Mouse (Mus musculus) intestine, embryonic 15.5 days (tissue): ENCODE results near the gene Larp1b. TPM values are rescaled to one million over a fixed set of nuclear protein-coding genes. Genes with fewer than 3 reads are reported as not detected.
A peak's percentile ranks its signal among the peaks of the same experiment; 100 is the strongest.
"Not testable (repeated sequence)": the region's sequence is repeated elsewhere in the genome, so short reads cannot be mapped to it uniquely, and the experiment has no call there.

ENCODE experiments used
- ATAC-seq: fragments of 200-750 bp; cut with Nextera tagmentation; 2 replicates; pipeline ENCODE4 v1.8.0; 2017; ENCODE audit warnings: moderate TSS enrichment, moderate library complexity
- H3K27ac ChIP-seq: fragments of 300-500 bp; sonication (generic); 2 replicates; pipeline ENCODE4 v1.5.1; 2015; ENCODE audit warnings: mild to moderate bottlenecking, inconsistent platforms
- H3K27me3 ChIP-seq: fragments of 300-500 bp; sonication (generic); replicated peaks from 2 replicates; pipeline ENCODE4 v1.6.1; 2015; ENCODE audit warnings: inconsistent platforms
- H3K36me3 ChIP-seq: fragments of 300-500 bp; sonication (generic); 2 replicates; pipeline ENCODE4 v1.6.1; 2015; ENCODE audit warnings: inconsistent platforms
- H3K4me1 ChIP-seq: fragments of 300-500 bp; sonication (generic); replicated peaks from 2 replicates; pipeline ENCODE4 v1.6.1; 2015; ENCODE audit warnings: inconsistent platforms
- H3K4me2 ChIP-seq: fragments of 300-500 bp; sonication (generic); replicated peaks from 2 replicates; pipeline ENCODE4 v1.6.1; 2015; ENCODE audit warnings: mild to moderate bottlenecking, inconsistent platforms
- H3K4me3 ChIP-seq: fragments of 300-500 bp; sonication (generic); replicated peaks from 2 replicates; pipeline ENCODE4 v1.5.1; 2015; ENCODE audit warnings: inconsistent platforms
- H3K9ac ChIP-seq: fragments of 300-500 bp; sonication (generic); 2 replicates; pipeline ENCODE4 v1.6.1; 2015; ENCODE audit warnings: inconsistent platforms
- H3K9me3 ChIP-seq: fragments of 300-500 bp; sonication (generic); 2 replicates; pipeline ENCODE4 v1.6.1; 2016; ENCODE audit warnings: inconsistent platforms
- WGBS: fragments of 180-500 bp; shearing (Covaris S2); methylation state at CpG from one replicate; pipeline ENCODE4 v1.1.7; 2015; 5-methylcytosine and 5-hydroxymethylcytosine counted together
- polyA plus RNA-seq: library from polyadenylated mRNA; unstranded; fragments of >200 nt; fragmentation: Nextera tagmentation; extraction: Ambion mirVana; gene quantifications from 2 replicates; pipeline ENCODE4 v1.2.1, GENCODE M21; 2015

The Larp1b gene
- polyA plus RNA-seq: 10.4 and 14.0 TPM in 2 replicates

DNA sequence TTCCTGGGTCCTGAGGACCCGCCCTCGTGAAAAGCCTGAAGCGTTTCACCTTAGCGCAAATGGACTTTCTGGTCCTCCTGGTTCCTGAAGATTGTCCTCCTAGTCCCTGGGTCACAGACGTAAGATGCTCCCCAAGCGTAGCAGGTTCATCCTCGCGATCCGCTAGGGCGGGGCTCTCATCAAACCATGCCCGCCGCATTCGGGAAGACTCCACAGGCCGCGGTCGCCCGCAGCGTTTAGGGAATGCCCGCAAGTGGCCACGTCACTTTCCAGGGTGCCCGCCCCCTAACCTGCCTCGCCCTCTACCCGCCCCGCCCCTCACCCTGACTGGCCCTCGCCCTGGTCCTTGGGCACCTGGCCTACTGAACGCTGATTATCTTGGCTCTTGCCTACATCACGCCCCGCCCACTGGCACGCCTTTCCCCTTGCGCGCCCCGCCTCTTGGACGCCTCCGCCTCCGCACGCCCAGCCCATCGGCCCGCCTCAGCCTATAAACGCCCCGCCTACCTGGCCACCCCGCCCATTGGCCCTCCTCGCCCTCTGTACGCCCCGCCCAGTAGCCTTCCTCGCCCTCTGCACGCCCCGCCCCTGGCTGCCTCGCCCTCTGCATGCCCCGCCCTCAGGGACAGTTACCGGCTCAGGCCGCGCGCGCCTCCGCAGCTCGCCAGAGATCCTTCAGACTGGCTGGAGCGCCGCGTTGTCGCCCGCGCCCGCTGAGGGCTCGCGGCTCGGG, at the start of gene Larp1b:
Gene Larp1b, plus strand, starts transcription at position 659 of the 733 bp plus-strand sequence.
- peak within 1 kb of the TSS; percentile 94 for H3K4me2 ChIP-seq
- no peaks in the 10 kb centered on the region for H3K27me3 ChIP-seq
- H3K27ac ChIP-seq: peak within 1 kb of the TSS; percentile 91
- H3K9ac ChIP-seq: peak within 1 kb of the TSS; percentile 75
- H3K4me3 ChIP-seq: peak within 1 kb of the TSS; percentile 80
- peak; percentile 95 for ATAC-seq
- WGBS: 1% methylated on average over 66 of the region's 66 CpGs
- no peaks in the 10 kb centered on the region for H3K9me3 ChIP-seq
- H3K4me1 ChIP-seq: no peaks in the 10 kb centered on the region
- no peaks in the 10 kb centered on the region for H3K36me3 ChIP-seq

DNA sequence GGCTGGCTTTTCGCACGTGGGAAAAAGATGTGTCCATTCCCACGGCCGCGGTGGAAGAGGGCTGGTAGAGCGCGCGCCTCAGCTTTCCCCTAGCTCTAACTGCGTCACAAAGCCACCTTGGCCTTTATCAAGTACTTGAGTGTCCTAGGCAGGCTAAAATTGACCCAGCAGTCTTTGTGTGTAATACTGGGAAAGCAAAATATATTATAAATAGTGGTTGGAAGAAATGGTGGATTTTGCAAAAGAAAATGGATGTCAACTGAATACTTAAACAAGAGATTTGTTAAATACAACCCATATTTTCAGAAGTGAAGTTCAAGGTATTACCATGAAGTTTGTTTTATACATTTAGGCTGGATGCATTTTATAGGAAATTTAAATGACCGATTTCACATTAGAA, 47.2 kb upstream of the Larp1b start, which contains the start of gene 1700034I23Rik:
Gene 1700034I23Rik, minus strand, starts transcription at position 101 of the 400 bp plus-strand sequence.
- not testable (repeated sequence) for H3K9ac ChIP-seq, H3K9me3 ChIP-seq, H3K36me3 ChIP-seq, H3K4me1 ChIP-seq, H3K4me2 ChIP-seq, ATAC-seq, H3K27ac ChIP-seq, H3K4me3 ChIP-seq, H3K27me3 ChIP-seq
- WGBS: 95% methylated on average over 6 of the region's 10 CpGs

DNA sequence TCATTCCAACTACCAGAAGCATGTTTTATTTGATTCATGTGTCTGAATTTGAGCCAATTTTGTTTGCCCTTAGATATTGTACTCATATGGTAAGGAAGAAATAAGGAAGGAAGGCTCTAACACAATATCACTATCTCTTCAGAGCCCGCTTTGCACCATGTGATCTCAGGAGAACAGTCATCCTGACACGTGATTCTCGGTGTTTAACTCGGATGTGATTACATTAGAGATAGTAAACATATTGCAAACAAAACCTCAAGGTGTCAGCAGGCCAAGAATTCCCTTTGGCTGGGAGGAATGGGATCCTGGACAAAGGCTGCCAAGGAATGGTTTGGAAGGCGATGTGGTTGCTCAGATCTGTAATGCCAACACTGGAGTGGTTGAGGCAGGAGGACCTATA, 11.4 kb upstream of the Larp1b start:
- H3K4me2 ChIP-seq: no peak overlapping the region
- H3K4me3 ChIP-seq: no peak overlapping the region
- WGBS: 68% methylated on average over 5 of the region's 5 CpGs
- no peaks in the 10 kb centered on the region for H3K4me1 ChIP-seq
- H3K36me3 ChIP-seq: no peaks in the 10 kb centered on the region; the same call in 1 of the 2 replicates
- no peak overlapping the region for H3K9ac ChIP-seq
- ATAC-seq: no peak
- H3K27ac ChIP-seq: no peak overlapping the region
- H3K9me3 ChIP-seq: no peaks in the 10 kb centered on the region
- H3K27me3 ChIP-seq: no peaks in the 10 kb centered on the region

DNA sequence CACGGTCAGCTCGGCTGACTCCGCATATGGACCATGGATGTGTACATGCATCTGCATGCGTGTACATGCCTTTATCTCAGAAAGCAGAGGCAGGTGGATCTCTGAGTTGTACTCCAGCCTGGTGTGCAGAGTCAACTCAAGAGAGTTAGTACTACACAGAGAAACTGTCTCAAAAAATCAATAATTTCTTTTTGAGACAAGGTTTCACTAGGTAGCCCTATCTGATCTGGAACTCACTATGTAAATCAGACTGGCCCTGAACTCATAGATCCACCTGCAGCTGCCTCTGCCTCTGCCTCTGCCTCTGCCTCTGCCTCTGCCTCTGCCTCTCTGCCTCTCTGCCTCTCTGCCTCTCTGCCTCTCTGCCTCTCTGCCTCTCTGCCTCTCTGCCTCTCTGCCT, 11.0 kb upstream of the Larp1b start:
- Histone ChIP-seq H3K9ac (no peak overlapping the region), H3K4me2 (no peak overlapping the region), H3K27me3 (no peaks in the 10 kb centered on the region), H3K9me3 (no peaks in the 10 kb centered on the region), H3K36me3 (no peaks in the 10 kb centered on the region; the same call in 1 of the 2 replicates), H3K4me3 (no peak overlapping the region), H3K27ac (no peak overlapping the region), H3K4me1 (no peaks in the 10 kb centered on the region)
- ATAC-seq: no peak
- WGBS: 96% methylated on average over 4 of the region's 4 CpGs

- Histone ChIP-seq H3K4me1 (no peaks in the 10 kb centered on the region), H3K4me3 (no peak overlapping the region), H3K27ac (no peak overlapping the region), H3K36me3 (no peaks in the 10 kb centered on the region; the same call in 1 of the 2 replicates), H3K9me3 (no peaks in the 10 kb centered on the region), H3K4me2 (no peak overlapping the region), H3K9ac (no peak overlapping the region), H3K27me3 (no peaks in the 10 kb centered on the region)
- no peak for ATAC-seq
Observed at GRCm38 (mm10) chr3:40939019-40939418, 10.6 kb upstream of the Larp1b start.

- Histone ChIP-seq H3K9ac (peak overlapping the region; percentile 75), H3K9me3 (no peaks in the 10 kb centered on the region), H3K36me3 (no peaks in the 10 kb centered on the region), H3K4me2 (peak overlapping the region; percentile 94), H3K4me3 (peak overlapping the region; percentile 80), H3K4me1 (no peaks in the 10 kb centered on the region), H3K27ac (peak overlapping the region; percentile 91), H3K27me3 (no peaks in the 10 kb centered on the region)
- ATAC-seq: peak; percentile 40
- WGBS: under 1% methylated on average over 79 of the region's 118 CpGs
Observed at GRCm38 (mm10) chr3:40949903-40950600, 424 bp downstream of the Larp1b start.

DNA sequence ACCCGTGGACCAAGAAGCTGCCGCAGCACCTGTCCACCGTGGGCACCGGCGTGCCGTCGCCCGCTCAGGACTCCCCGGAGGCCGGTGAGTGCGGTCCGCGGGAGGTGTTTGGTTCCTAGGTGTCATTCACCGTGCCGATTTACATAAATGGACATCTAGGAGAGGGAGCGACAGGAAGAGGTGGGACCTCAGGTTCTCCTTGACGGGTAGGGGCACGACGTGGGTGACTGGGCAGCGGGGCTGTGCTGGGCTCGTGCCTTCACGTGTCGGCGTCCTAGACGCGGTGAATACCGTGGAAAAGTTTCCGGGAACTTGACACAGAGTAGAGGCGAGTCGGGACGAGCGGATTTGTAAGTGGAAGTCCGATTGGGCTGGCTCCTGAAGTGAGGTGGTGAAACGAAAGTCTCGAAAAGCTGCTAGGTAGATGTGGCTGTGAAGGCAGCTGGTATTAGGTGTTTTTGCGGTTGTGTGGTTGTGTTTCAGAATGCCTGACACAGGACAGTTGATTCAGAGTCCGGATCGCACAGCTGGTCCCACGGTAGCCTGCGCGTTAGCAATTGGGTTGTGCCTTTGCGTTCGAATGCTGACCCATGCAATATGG, 1.1 kb downstream of the Larp1b start:
- Histone ChIP-seq H3K27ac (peak overlapping the region; percentile 91), H3K9me3 (no peaks in the 10 kb centered on the region), H3K4me2 (peak overlapping the region; percentile 94), H3K36me3 (no peaks in the 10 kb centered on the region), H3K4me1 (no peaks in the 10 kb centered on the region), H3K9ac (peak overlapping the region; percentile 75), H3K27me3 (no peaks in the 10 kb centered on the region), H3K4me3 (peak overlapping the region; percentile 80)
- peak; percentile 23 for ATAC-seq
- WGBS: under 1% methylated on average over 43 of the region's 43 CpGs

- Histone ChIP-seq H3K9me3 (no peaks in the 10 kb centered on the region), H3K27me3 (no peaks in the 10 kb centered on the region), H3K4me3 (peak overlapping the region; percentile 80), H3K27ac (no peak overlapping the region), H3K4me1 (no peaks in the 10 kb centered on the region), H3K9ac (peak overlapping the region; percentile 75), H3K36me3 (no peaks in the 10 kb centered on the region), H3K4me2 (peak overlapping the region; percentile 94)
- no peak for ATAC-seq
- 15% methylated on average over 7 of the region's 7 CpGs for WGBS
Observed at GRCm38 (mm10) chr3:40951365-40951764, 1.7 kb downstream of the Larp1b start.

- Histone ChIP-seq H3K36me3 (no peaks in the 10 kb centered on the region), H3K4me1 (no peaks in the 10 kb centered on the region), H3K9me3 (no peaks in the 10 kb centered on the region), H3K4me3 (no peak overlapping the region), H3K27ac (no peak overlapping the region), H3K9ac (no peak overlapping the region), H3K4me2 (no peak overlapping the region), H3K27me3 (no peaks in the 10 kb centered on the region)
- ATAC-seq: no peak
Observed at GRCm38 (mm10) chr3:40952606-40953005, 3.0 kb downstream of the Larp1b start.

DNA sequence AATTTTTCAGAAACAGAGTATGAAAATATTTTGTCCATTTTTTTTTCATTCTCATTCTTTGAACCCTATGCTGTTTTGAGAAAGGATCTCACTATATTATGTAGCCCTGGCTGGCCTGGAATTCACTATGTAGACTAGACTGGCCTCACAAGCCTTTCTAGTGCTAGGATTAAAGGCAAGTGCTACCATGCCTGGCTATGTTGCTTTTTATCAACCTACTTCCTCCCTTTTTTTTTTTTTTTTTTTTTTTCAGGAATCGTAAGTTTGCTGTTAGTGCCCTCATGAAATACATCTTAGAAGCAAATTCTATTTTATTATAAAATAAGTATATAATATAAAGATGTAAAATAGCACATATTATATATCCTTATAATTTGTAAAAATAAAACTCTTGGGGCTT, 5.2 kb downstream of the Larp1b start:
- 65% methylated on average over 1 of the region's 1 CpGs for WGBS
- Histone ChIP-seq H3K9ac (no peak overlapping the region), H3K4me3 (no peak overlapping the region), H3K36me3 (no peaks in the 10 kb centered on the region), H3K4me2 (no peak overlapping the region), H3K27ac (no peak overlapping the region), H3K9me3 (no peaks in the 10 kb centered on the region), H3K4me1 (no peaks in the 10 kb centered on the region), H3K27me3 (no peaks in the 10 kb centered on the region)
- no peak for ATAC-seq

DNA sequence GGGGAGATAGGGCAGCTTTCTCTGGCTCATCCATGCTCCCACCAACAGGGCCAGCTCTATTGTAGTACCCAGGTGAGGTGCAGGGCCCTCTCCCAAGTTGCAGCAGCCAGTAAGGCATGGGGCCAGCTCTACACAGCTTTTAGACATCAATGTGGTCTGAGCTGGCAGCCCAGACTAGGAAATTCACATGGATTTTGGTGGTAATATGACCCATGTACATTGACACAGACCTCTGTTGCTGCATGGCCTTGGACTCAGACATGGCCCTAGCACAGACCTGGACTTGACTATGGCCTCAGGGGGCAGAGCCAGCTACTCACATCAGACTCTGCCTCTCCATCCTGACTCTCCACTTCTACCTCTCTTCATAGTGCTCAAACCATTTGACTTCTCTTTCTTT, 9.2 kb downstream of the Larp1b start:
- ATAC-seq: no peak
- Histone ChIP-seq H3K36me3 (no peaks in the 10 kb centered on the region), H3K9ac (no peak overlapping the region), H3K27ac (no peak overlapping the region), H3K27me3 (no peaks in the 10 kb centered on the region), H3K9me3 (no peaks in the 10 kb centered on the region), H3K4me2 (no peak overlapping the region), H3K4me3 (no peak overlapping the region), H3K4me1 (no peaks in the 10 kb centered on the region)

GRCm38 (mm10) chr3:40980758-40981157, 31.1 kb downstream of the Larp1b start:
- H3K27ac ChIP-seq: no peak overlapping the region
- no peak overlapping the region for H3K4me2 ChIP-seq

More at GRCm38 (mm10) chr3:40980758-40981157, 31.1 kb downstream of the Larp1b start:
- Histone ChIP-seq H3K4me3 (no peak overlapping the region), H3K9ac (no peak overlapping the region), H3K36me3 (no peaks in the 10 kb centered on the region), H3K9me3 (no peaks in the 10 kb centered on the region), H3K27me3 (no peaks in the 10 kb centered on the region), H3K4me1 (no peaks in the 10 kb centered on the region)
- no peak for ATAC-seq
